Mouse (Mus musculus) 3134 (cell line): Measurements from ENCODE around the gene Morc2b.
"Not testable (repeated sequence)": the region's sequence is repeated elsewhere in the genome, so short reads cannot be mapped to it uniquely, and the experiment has no call there.

Experiments
- DNase-seq: peaks from one replicate; pipeline ENCODE4 v3.0.0-alpha.2; 2011; ENCODE audit warnings: low spot score; ENCODE audit not compliant: insufficient read length; ENCODE audit errors: extremely low read depth

Morc2b gene

DNA sequence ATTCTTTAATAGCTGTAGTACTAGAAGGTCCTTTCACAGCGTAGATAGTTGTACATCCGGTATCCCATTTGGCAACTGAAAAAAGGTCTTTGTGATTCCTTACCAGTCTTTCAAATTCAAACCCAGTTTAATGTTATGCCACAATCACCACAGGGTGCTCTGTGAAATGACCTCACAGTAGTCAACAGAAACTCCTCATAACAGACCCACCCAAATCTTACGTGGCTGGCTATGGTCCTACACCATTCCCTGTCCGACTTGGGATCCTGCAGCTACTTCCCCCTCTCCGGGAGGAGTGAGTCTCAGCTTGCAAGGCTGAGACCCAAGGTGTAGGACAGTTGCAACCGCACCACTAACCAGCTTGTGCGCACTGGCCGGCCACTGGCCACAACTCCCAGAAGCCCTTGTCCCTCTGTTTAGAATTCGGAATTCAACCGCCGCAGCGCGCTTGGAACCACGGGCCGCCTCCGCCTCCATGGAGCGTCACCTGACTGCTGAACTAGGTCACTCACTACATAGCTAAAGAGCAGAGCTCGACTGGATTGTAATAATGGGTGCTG lies at the start of gene Morc2b:
Gene Morc2b, minus strand, starts transcription at position 423 of the 560 bp plus-strand sequence.
- DNase-seq, result no peak

- DNase-seq, result not testable (repeated sequence)
These were observed 28.7 kb upstream of the Morc2b start, which contains the start of gene Olfr55 for GRCm38 (mm10) chr17:33168147-33168546. Olfr55 (plus strand) TSS chr17:33168447.

DNA sequence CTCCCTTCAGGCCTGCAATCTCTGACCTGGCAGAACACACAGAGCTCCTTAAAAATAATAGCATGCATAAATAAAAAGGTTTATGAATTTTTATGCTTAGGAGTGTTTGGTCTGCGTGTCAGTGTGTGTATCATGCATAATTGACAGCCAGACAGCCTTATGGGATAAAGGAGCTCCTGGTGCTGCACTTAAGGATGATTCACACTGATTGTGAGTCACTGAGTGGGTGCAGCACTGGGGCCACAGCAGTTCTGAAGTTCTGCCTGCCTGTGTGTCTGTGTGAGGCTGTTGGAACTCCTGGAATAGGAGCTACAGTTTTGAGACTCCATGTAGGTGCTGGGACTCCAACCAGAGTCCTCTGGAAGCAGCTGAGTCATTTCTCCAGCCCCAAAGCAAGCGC lies 13.2 kb downstream of the Morc2b start:
- DNase-seq, result peak; percentile 39

DNA sequence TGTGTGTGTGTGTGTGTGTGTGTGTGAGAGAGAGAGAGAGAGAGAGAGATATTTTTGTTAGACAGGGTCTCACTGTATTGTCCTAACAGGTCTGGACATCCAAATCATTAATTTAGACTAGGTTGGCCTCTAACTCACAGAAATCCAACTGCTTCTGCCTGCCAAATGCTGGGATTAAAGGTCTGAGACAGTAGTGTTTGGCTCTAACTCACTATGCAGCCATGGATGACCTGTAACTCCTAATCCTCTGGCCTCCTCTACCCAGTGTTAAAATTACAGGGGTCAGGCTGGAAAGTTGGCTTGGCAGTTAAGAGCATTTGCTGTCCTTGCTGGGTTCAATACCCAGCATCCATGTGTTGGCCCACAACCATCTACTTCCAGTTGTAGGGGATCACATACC lies 14.9 kb downstream of the Morc2b start:
- DNase-seq, result no peak

- DNase-seq, result no peak
These were observed 42.1 kb downstream of the Morc2b start for GRCm38 (mm10) chr17:33097396-33097795.

- DNase-seq, result peak; percentile 84
These were observed 46.9 kb downstream of the Morc2b start for GRCm38 (mm10) chr17:33092391-33093193.

GRCm38 (mm10) chr17:33091630-33092029 lies 47.9 kb downstream of the Morc2b start:
- DNase-seq, result no peak

DNA sequence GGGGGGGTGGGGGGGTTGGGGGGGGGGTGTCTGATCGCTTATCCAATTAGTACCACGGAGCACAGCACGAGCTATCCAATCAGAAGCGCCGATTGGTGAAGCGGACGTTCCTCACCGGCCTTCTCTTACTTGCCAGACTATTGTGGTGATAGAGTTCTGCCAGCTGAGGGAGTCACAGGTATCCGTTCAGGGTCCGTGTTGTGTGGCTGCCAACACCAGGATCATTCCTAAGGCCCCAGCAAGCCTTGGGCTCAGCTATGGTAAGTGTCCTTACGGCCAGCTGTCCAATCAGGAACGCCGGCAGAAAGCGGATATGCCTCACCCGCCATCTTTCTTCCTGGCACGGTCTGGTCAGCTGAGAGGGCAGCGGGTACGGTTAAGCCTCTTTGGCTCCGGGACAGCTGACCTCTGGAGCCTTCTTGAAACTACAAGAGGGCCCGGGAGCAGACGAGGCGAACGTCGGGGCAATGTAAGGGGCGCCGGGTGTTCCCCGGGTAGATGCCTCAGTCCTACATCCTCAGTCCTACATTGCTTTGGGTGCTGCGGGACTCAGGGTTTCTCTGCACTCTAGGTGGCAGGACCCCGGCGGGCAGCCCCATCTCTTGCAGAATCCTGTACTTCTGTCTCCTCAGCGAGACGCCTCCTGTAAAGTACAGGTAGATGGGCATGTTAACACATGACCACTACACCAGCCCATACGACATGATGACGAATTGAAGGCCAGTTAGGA lies 50.1 kb downstream of the Morc2b start, which contains the start of gene Zfp563:
Gene Zfp563, plus strand, starts transcription at position 91 of the 730 bp plus-strand sequence.
- peak; percentile 90 for DNase-seq

GRCm38 (mm10) chr17:33067958-33068357 lies 71.5 kb downstream of the Morc2b start, which contains the start of gene 4921501E09Rik:
4921501E09Rik (minus strand) TSS chr17:33068058.
- DNase-seq, result no peak
